Mouse (Mus musculus) G1E (cell line): Measurements from ENCODE around the gene Rgs17. TPM values are rescaled to one million over a fixed set of nuclear protein-coding genes. Genes with fewer than 3 reads are reported as not detected.

Experiments used
- ATAC-seq: 2 replicates; pipeline ENCODE4 v1.8.0; 2016; ENCODE audit warnings: mild to moderate bottlenecking; ENCODE audit not compliant: insufficient number of reproducible peaks, poor library complexity, low FRiP score, severe bottlenecking; ENCODE audit errors: extremely low read depth
- DNase-seq: peaks from one replicate; pipeline ENCODE4 v3.0.0; 2012; ENCODE audit warnings: low spot score
- H3K27me3 ChIP-seq: 2 replicates; pipeline ENCODE4 v1.6.1; 2012; ENCODE audit warnings: mild to moderate bottlenecking, low read length, inconsistent platforms; ENCODE audit not compliant: insufficient read depth
- H3K36me3 ChIP-seq: replicated peaks from 2 replicates; pipeline ENCODE3; 2012; ENCODE audit warnings: mild to moderate bottlenecking, inconsistent platforms
- H3K4me1 ChIP-seq: 2 replicates; pipeline ENCODE4 v1.6.1; 2012; ENCODE audit warnings: low read depth, low read length, inconsistent platforms, mixed read lengths; ENCODE audit not compliant: insufficient read depth
- H3K4me3 ChIP-seq: 2 replicates; pipeline ENCODE4 v1.5.1; 2012; ENCODE audit warnings: low read depth, mild to moderate bottlenecking, inconsistent platforms, low read length, moderate library complexity, mixed read lengths
- H3K9me3 ChIP-seq: replicated peaks from 2 replicates; pipeline ENCODE4 v1.6.1; 2012; ENCODE audit warnings: inconsistent platforms
- CTCF ChIP-seq: IDR thresholded peaks from 2 replicates; pipeline ENCODE4 v1.5.1; 2012; ENCODE audit warnings: low read depth, low read length, inconsistent platforms, mixed read lengths
- GATA1 ChIP-seq: IDR thresholded peaks from 2 replicates; pipeline ENCODE4 v1.6.1; 2012; ENCODE audit warnings: borderline replicate concordance, low read length, inconsistent platforms, mixed read lengths
- GATA2 ChIP-seq: IDR thresholded peaks from 2 replicates; pipeline ENCODE4 v1.6.1; 2012; ENCODE audit warnings: low read depth, low read length, inconsistent platforms, borderline replicate concordance
- POLR2AphosphoS5 ChIP-seq: IDR thresholded peaks from 2 replicates; pipeline ENCODE4 v1.6.1; 2012; ENCODE audit warnings: low read depth, low read length, inconsistent platforms; ENCODE audit not compliant: insufficient replicate concordance
- TAL1 ChIP-seq: conservative IDR thresholded peaks from 2 replicates; pipeline ENCODE4 v1.6.1; 2012; ENCODE audit warnings: low read depth, low read length, inconsistent platforms, mixed read lengths
- polyA plus RNA-seq: library from polyadenylated mRNA; stranded (reverse); fragments of >175 nt; gene quantifications from 2 replicates; pipeline ENCODE4 v1.2.3, GENCODE M21; 2012
- total RNA-seq, 2 experiments: library from RNA; stranded (forward) in 1 of 2; stranded (reverse) in 1 of 2; fragments of 200-1000 nt in 1 of 2; fragments of >200 nt in 1 of 2; fragmentation: Nextera tagmentation in 1 of 2; gene quantifications; 2 replicates each; pipeline ENCODE4 v1.2.3; 2014 to 2017

Rgs17 gene
- total and polyA plus RNA-seq, 3 experiments: 0.05 TPM; not detected in 2

- no peaks in the 10 kb centered on the region for H3K9me3 ChIP-seq
- H3K36me3 ChIP-seq: no peaks in the 10 kb centered on the region
- no peak overlapping the region for H3K4me3 ChIP-seq
- TF ChIP-seq CTCF (no peak), GATA1 (no peak), POLR2AphosphoS5 (no peak), GATA2 (no peak), TAL1 (no peak)
- ATAC-seq (no peak), DNase-seq (no peak)
- no peaks in the 10 kb centered on the region for H3K4me1 ChIP-seq
- H3K27me3 ChIP-seq: peaks cover 2% of the 10 kb centered on the region; the same call in 1 of the 2 replicates
Measured at GRCm38 (mm10) chr10:5904399-5904798, 17.8 kb downstream of the Rgs17 start.

- DNase-seq (no peak), ATAC-seq (no peak)
- no peaks in the 10 kb centered on the region for H3K36me3 ChIP-seq
- peaks cover 2% of the 10 kb centered on the region; the same call in 1 of the 2 replicates for H3K27me3 ChIP-seq
- no peak overlapping the region for H3K4me3 ChIP-seq
- TF ChIP-seq CTCF: no peak
- TF ChIP-seq TAL1: no peak
- TF ChIP-seq GATA2: no peak
- TF ChIP-seq GATA1: no peak
- no peaks in the 10 kb centered on the region for H3K9me3 ChIP-seq
- H3K4me1 ChIP-seq: no peaks in the 10 kb centered on the region
Measured at GRCm38 (mm10) chr10:5901777-5902176, 20.4 kb downstream of the Rgs17 start.

GRCm38 (mm10) chr10:5900731-5901130, 21.5 kb downstream of the Rgs17 start:
- no peak for ATAC-seq
- Histone ChIP-seq H3K36me3 (no peaks in the 10 kb centered on the region), H3K4me1 (no peaks in the 10 kb centered on the region), H3K9me3 (no peaks in the 10 kb centered on the region), H3K4me3 (no peak overlapping the region), H3K27me3 (peaks cover 2% of the 10 kb centered on the region; the same call in 1 of the 2 replicates)
- TF ChIP-seq GATA2 (no peak), GATA1 (no peak), CTCF (no peak), POLR2AphosphoS5 (no peak), TAL1 (no peak)
- no peak for DNase-seq

- no peaks in the 10 kb centered on the region for H3K4me1 ChIP-seq
Measured at GRCm38 (mm10) chr10:5877106-5877505, 45.1 kb downstream of the Rgs17 start.

GRCm38 (mm10) chr10:5871081-5871480, 51.1 kb downstream of the Rgs17 start:
- no peak for TF ChIP-seq TAL1
- no peak for TF ChIP-seq GATA1
- no peak for TF ChIP-seq CTCF
- no peak for TF ChIP-seq GATA2
- TF ChIP-seq POLR2AphosphoS5: no peak
- no peaks in the 10 kb centered on the region for H3K4me1 ChIP-seq
- no peak for ATAC-seq
- H3K36me3 ChIP-seq: no peaks in the 10 kb centered on the region
- no peaks in the 10 kb centered on the region for H3K27me3 ChIP-seq
- DNase-seq: no peak
- H3K4me3 ChIP-seq: no peak overlapping the region
- H3K9me3 ChIP-seq: no peaks in the 10 kb centered on the region

More at GRCm38 (mm10) chr10:5877106-5877505, 45.1 kb downstream of the Rgs17 start:
- H3K36me3 ChIP-seq: no peaks in the 10 kb centered on the region
- 0 out of 2 replicates have a peak, but pooled peaks cover 3% of the 10 kb centered on the region for H3K27me3 ChIP-seq
- TF ChIP-seq TAL1: no peak
- no peak for TF ChIP-seq GATA2
- TF ChIP-seq POLR2AphosphoS5: no peak
- TF ChIP-seq CTCF: no peak
- no peak for TF ChIP-seq GATA1
- no peak for DNase-seq
- no peak overlapping the region for H3K4me3 ChIP-seq
- ATAC-seq: no peak
- H3K9me3 ChIP-seq: no peaks in the 10 kb centered on the region

GRCm38 (mm10) chr10:5867981-5868552, 54.1 kb downstream of the Rgs17 start:
- TF ChIP-seq GATA2 (no peak), POLR2AphosphoS5 (no peak), CTCF (no peak), GATA1 (no peak), TAL1 (no peak)
- H3K4me3 ChIP-seq: no peak overlapping the region
- DNase-seq (no peak), ATAC-seq (no peak)
- H3K36me3 ChIP-seq: no peaks in the 10 kb centered on the region
- no peaks in the 10 kb centered on the region for H3K9me3 ChIP-seq
- no peaks in the 10 kb centered on the region for H3K4me1 ChIP-seq
- H3K27me3 ChIP-seq: no peaks in the 10 kb centered on the region
